In genomic region chr2:31493243-31493642, GRCm38 (mm10) we compare ENCODE assay signal across 15 mouse cellular contexts.
"Had no signal": no experiment of that assay in that cellular context is flagged by ENCODE, and none has a peak within 500 bp of the region (broad histone marks: within the 10 kb centered on the region; RNA-seq: fewer than 3 reads in every experiment).

No protein-coding gene starts in this region.

- H3K4me3 ChIP-seq: left cerebral cortex, adult 2 months; limb, embryonic 10.5 days; liver, embryonic 15.5 days; stomach, embryonic 15.5 days had no signal

- H3K9me3 ChIP-seq: limb, embryonic 10.5 days; liver, embryonic 15.5 days; stomach, embryonic 15.5 days had no signal

- H3K27me3 ChIP-seq: liver, embryonic 15.5 days; stomach, embryonic 15.5 days had no signal

- ATAC-seq: lung, postnatal 0 days had no signal

- H3K9ac ChIP-seq: liver, embryonic 15.5 days; stomach, embryonic 15.5 days had no signal

- H3K4me2 ChIP-seq: liver, embryonic 11.5 days; liver, embryonic 15.5 days; stomach, embryonic 15.5 days had no signal

- DNase-seq: kidney, adult 11 months; kidney, adult 9 months; kidney, postnatal 10 days; lung, adult 2 months; lung, postnatal 4 days; midbrain, embryonic 14.5 days; right cerebral cortex, postnatal 14 days; thymus, adult 2 months; thymus, postnatal 25 days had no signal

- H3K4me1 ChIP-seq: liver, embryonic 15.5 days; stomach, embryonic 15.5 days had no signal

- H3K27ac ChIP-seq: left cerebral cortex, adult 2 months; limb, embryonic 10.5 days; liver, embryonic 15.5 days; stomach, embryonic 15.5 days had no signal

- H3K36me3 ChIP-seq: limb, embryonic 10.5 days; stomach, embryonic 15.5 days had no signal
